Mouse (Mus musculus) cerebellum, postnatal 14 days (tissue): ENCODE measurements around the gene Hoxc10.
A peak's percentile ranks its signal among the peaks of the same experiment; 100 is the strongest.

Experiments used
- DNase-seq, 2 experiments: peaks; one replicate each; pipeline ENCODE4 v3.0.0; 2021; ENCODE audit warnings: mixed read lengths in 2 of 2

Gene Hoxc10

GRCm38 (mm10) chr15:102945185-102946077 is 21.2 kb upstream of the Hoxc10 start:
- no peak for DNase-seq

- DNase-seq = no peak
Observed at GRCm38 (mm10) chr15:102947276-102947675, 19.3 kb upstream of the Hoxc10 start.

GRCm38 (mm10) chr15:102948842-102949241 is 17.8 kb upstream of the Hoxc10 start:
- DNase-seq = peak; percentile 39 to 50

GRCm38 (mm10) chr15:102949696-102950095 is 16.9 kb upstream of the Hoxc10 start:
- no peak for DNase-seq

- DNase-seq = no peak
Observed at GRCm38 (mm10) chr15:102950877-102951276, 15.7 kb upstream of the Hoxc10 start.

- no peak for DNase-seq
Observed at GRCm38 (mm10) chr15:102953561-102953960, 13.0 kb upstream of the Hoxc10 start.

- no peak for DNase-seq
Observed at GRCm38 (mm10) chr15:102954192-102955006, 12.2 kb upstream of the Hoxc10 start, which contains the start of gene Hoxc11. Gene Hoxc11 (plus strand): TSS chr15:102954427.

GRCm38 (mm10) chr15:102955007-102955382 is 11.6 kb upstream of the Hoxc10 start:
- no peak for DNase-seq

GRCm38 (mm10) chr15:102955833-102956640 is 10.6 kb upstream of the Hoxc10 start:
- no peak for DNase-seq

- no peak for DNase-seq
Observed at GRCm38 (mm10) chr15:102956906-102957305, 9.7 kb upstream of the Hoxc10 start.

GRCm38 (mm10) chr15:102959663-102960191 is 6.9 kb upstream of the Hoxc10 start:
- DNase-seq = no peak

GRCm38 (mm10) chr15:102961728-102962127 is 4.9 kb upstream of the Hoxc10 start:
- DNase-seq = no peak

GRCm38 (mm10) chr15:102962492-102962891 is 4.1 kb upstream of the Hoxc10 start:
- no peak for DNase-seq

GRCm38 (mm10) chr15:102963259-102963658 is 3.3 kb upstream of the Hoxc10 start:
- DNase-seq = no peak

- no peak for DNase-seq
Observed at GRCm38 (mm10) chr15:102963671-102964640, 2.6 kb upstream of the Hoxc10 start.

- no peak for DNase-seq
Observed at GRCm38 (mm10) chr15:102965003-102965891, 1.3 kb upstream of the Hoxc10 start.

- DNase-seq = peak; percentile 44 to 73
Observed at GRCm38 (mm10) chr15:102965892-102966775, 462 bp upstream of the Hoxc10 start.

GRCm38 (mm10) chr15:102967312-102967510 is 615 bp downstream of the Hoxc10 start, which contains the start of gene Hoxc5:
Gene Hoxc5 (plus strand): TSS chr15:102967443.
- no peak for DNase-seq
